ENCODE assay signal across 26 mouse cellular contexts in the genomic region with DNA sequence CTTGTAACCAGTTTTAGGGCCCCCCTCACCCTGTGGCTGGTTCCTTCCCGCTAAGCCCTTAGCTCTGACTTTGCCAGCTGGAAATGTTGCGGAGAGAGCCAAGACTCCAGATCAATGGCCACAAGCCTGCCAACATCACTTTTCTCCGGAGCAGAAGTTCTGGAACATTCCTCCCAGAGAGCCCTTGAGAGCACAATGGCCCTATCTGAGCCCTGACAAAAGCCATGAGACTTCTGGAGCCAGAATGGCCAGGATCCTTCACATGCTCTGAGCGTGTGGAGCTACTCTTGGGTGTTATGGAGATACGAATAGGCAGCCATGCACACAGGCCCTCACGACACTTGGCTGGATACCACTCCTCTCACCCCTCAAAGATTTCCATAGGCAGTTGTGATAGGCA.
"Had no signal": no experiment of that assay in that cellular context is flagged by ENCODE, and none has a peak within 500 bp of the region (broad histone marks: within the 10 kb centered on the region; RNA-seq: fewer than 3 reads in every experiment).

No protein-coding gene starts in this region.

- H3K4me2 ChIP-seq: kidney, embryonic 15.5 days; limb, embryonic 13.5 days; liver, embryonic 11.5 days; lung, embryonic 15.5 days; neural tube, embryonic 12.5 days; neural tube, embryonic 15.5 days had no signal

- H3K27me3 ChIP-seq: kidney, embryonic 15.5 days; limb, embryonic 13.5 days; lung, embryonic 15.5 days; neural tube, embryonic 12.5 days; neural tube, embryonic 15.5 days had no signal

- DNase-seq: kidney, adult 8-10 months; kidney, postnatal 10 days; kidney, postnatal 36 days; layer of hippocampus, postnatal 36 days; left cerebral cortex, postnatal 4 days; lung, adult 18-20 months; lung, postnatal 10 days; lung, postnatal 36 days; midbrain, embryonic 14.5 days; right cerebral cortex, adult 18-20 months; right cerebral cortex, postnatal 14 days; right cerebral cortex, postnatal 4 days; thymus, adult 2 months; thymus, postnatal 14 days; thymus, postnatal 4 days had no signal

- H3K9me3 ChIP-seq: kidney, embryonic 15.5 days; limb, embryonic 13.5 days; lung, embryonic 15.5 days; midbrain, embryonic 10.5 days; neural tube, embryonic 12.5 days; neural tube, embryonic 15.5 days had no signal

- H3K4me1 ChIP-seq: midbrain, embryonic 10.5 days; neural tube, embryonic 12.5 days had no signal

- H3K27ac ChIP-seq: kidney, embryonic 15.5 days; left cerebral cortex, adult 2 months; limb, embryonic 13.5 days; liver, embryonic 14.5 days; lung, embryonic 15.5 days; midbrain, embryonic 10.5 days; neural tube, embryonic 12.5 days; neural tube, embryonic 15.5 days; stomach, postnatal 0 days had no signal

- H3K9ac ChIP-seq: kidney, embryonic 15.5 days; limb, embryonic 13.5 days; liver, embryonic 14.5 days; lung, embryonic 15.5 days; neural tube, embryonic 12.5 days; neural tube, embryonic 15.5 days had no signal

- H3K4me3 ChIP-seq: kidney, embryonic 15.5 days; left cerebral cortex, adult 2 months; limb, embryonic 13.5 days; lung, embryonic 15.5 days; megakaryocyte, embryonic 14.5 days; midbrain, embryonic 10.5 days; neural tube, embryonic 12.5 days; neural tube, embryonic 15.5 days had no signal
